Mouse (Mus musculus): Measurements from ENCODE around the gene Sgce.

DNA sequence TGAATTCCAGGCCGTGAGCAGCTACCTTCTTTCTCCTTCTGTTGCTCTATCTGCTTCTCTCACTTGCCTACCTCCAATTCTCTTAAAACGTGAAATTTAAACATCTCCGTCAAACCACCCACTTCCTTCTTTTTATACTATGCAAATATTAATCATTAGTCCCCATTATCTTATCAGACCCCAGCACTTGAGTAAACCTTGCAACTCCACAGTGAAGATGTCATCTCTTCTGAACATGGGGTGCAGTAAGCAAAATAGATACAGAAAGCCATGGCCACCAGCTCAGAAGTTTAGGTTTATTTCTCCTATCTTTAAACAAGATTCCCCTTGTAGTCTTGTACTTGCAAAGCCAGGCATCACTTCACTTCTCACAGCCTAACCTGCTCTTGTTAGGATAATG, 99.7 kb downstream of the Sgce start:
- TF ChIP-seq CTCF (IDR thresholded peaks at IDR 0.05; ENCODE audit: extremely low read depth, insufficient read length, insufficient replicate concordance, low read depth, low read length) = no peak
- no peak for TF ChIP-seq POLR2A (IDR thresholded peaks at IDR 0.05; ENCODE audit: low read depth, low read length)
